Mouse (Mus musculus): Measurements from ENCODE around the gene Slit3. TPM values are rescaled to one million over a fixed set of nuclear protein-coding genes. Genes with fewer than 3 reads are reported as not detected.
A peak's percentile ranks its signal among the peaks of the same experiment; 100 is the strongest.

Gene Slit3
- polyA plus RNA-seq (2015; fragmentation: Nextera tagmentation; extraction: Ambion mirVana) = 28.0 and 37.4 TPM in 2 replicates

DNA sequence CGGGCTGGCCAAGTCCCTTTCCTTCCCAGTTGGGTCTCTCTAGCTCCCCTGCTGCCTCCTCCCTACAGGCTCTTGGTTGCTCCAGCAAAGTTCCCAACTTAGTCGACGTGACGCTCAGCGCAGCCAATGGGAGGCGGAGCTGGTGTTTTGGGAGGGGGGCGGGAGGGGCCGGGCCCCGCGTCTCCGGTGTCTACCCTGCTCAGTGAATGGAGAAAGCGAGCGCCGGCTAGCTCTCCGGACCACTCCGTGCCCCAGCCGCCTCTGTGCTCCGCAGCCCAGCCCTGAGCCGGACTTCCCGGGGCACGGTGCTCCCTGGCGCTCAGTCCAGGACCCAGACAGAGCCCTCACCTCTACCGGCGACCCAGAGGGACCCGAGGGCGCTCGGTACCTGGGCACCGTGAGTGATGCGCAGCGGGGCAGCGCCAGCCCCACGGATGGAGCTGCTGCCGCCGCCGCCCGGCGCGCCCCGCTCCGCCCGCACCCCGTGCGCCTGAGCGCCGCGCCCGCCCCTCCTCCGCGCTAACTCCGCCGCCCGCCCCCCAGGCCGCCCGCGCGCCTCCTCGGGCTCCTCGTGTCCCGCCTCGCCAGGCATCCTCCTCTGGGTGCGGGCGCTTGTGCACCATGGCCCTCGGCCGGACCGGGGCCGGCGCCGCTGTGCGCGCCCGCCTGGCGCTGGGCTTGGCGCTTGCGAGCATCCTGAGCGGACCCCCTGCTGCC is at the start of gene Slit3:
Gene Slit3, plus strand, starts transcription at position 331 of the 717 bp plus-strand sequence.
- Histone ChIP-seq H3K9me3 (no peaks in the 10 kb centered on the region), H3K4me1 (peaks cover 59% of the 10 kb centered on the region), H3K4me3 (peak within 1 kb of the TSS; percentile 64), H3K27ac (peak within 1 kb of the TSS; percentile 88), H3K4me2 (peak within 1 kb of the TSS; percentile 71), H3K36me3 (no peaks in the 10 kb centered on the region), H3K9ac (peak within 1 kb of the TSS; percentile 82), H3K27me3 (peaks cover 8% of the 10 kb centered on the region; the same call in 1 of the 2 replicates)
- ATAC-seq (ENCODE audit: insufficient number of reproducible peaks, insufficient read depth, low FRiP score, low TSS enrichment, low read depth) = peak; percentile 79
- under 1% methylated on average over 52 of the region's 75 CpGs for WGBS

GRCm38 (mm10) chr11:35071451-35071850 is 49.6 kb upstream of the Slit3 start:
- H3K27ac ChIP-seq = no peak overlapping the region
- WGBS = 73% methylated on average over 1 of the region's 1 CpGs
- no peak for ATAC-seq (ENCODE audit: insufficient number of reproducible peaks, insufficient read depth, low FRiP score, low TSS enrichment, low read depth)
- H3K9me3 ChIP-seq = no peaks in the 10 kb centered on the region
- no peak overlapping the region for H3K4me3 ChIP-seq
- peaks cover under 1% of the 10 kb centered on the region; the same call in 1 of the 2 replicates for H3K4me1 ChIP-seq
- no peak overlapping the region for H3K4me2 ChIP-seq
- no peak overlapping the region for H3K9ac ChIP-seq
- no peaks in the 10 kb centered on the region for H3K36me3 ChIP-seq
- H3K27me3 ChIP-seq = no peaks in the 10 kb centered on the region

- H3K4me2 ChIP-seq = no peak overlapping the region
- no peaks in the 10 kb centered on the region for H3K27me3 ChIP-seq
- H3K36me3 ChIP-seq = no peaks in the 10 kb centered on the region
- H3K9me3 ChIP-seq = no peaks in the 10 kb centered on the region
- H3K4me1 ChIP-seq = peaks cover 5% of the 10 kb centered on the region
- H3K9ac ChIP-seq = no peak overlapping the region
- no peak for ATAC-seq (ENCODE audit: insufficient number of reproducible peaks, insufficient read depth, low FRiP score, low TSS enrichment, low read depth)
- no peak overlapping the region for H3K4me3 ChIP-seq
- WGBS = 95% methylated on average over 7 of the region's 7 CpGs
- no peak overlapping the region for H3K27ac ChIP-seq
Observed at GRCm38 (mm10) chr11:35075411-35075810, 45.6 kb upstream of the Slit3 start.

DNA sequence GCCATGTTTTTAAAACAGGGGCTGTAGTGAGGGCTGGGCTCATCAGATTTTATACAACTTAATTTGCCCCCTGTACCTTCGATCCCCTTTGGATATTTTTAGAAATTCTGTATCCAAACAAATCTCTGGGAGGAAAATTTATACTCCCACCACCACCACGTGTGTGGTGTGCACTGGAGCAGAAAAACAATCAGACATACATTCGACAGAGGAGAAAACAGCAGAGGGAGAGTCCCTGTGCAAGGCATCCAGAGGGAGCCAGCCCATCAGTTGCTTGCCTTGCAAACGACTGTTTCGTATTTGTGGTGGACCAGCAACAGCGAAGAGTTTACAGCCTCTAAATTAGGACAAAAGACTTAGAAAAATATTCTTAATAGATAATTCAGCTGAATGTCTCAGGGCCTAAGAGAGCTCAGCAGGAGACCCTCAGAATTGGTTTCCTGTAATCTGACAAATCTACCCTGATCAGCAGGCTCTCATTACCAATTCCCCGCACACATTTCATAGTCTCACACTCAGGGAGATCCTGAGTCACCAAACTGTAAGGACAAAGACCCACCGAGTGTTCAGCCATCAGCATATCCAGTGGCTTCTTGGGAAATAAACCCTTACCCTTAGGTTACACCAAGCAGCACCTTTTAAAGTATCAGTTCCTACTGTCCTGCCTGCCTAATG is 40.4 kb upstream of the Slit3 start:
- H3K36me3 ChIP-seq = no peaks in the 10 kb centered on the region
- H3K4me2 ChIP-seq = no peak overlapping the region
- H3K4me1 ChIP-seq = peaks cover 15% of the 10 kb centered on the region
- no peak for ATAC-seq (ENCODE audit: insufficient number of reproducible peaks, insufficient read depth, low FRiP score, low TSS enrichment, low read depth)
- 23% methylated on average over 8 of the region's 8 CpGs for WGBS
- 0 out of 2 replicates have a peak, but pooled peaks cover 2% of the 10 kb centered on the region for H3K27me3 ChIP-seq
- no peaks in the 10 kb centered on the region for H3K9me3 ChIP-seq
- H3K9ac ChIP-seq = no peak overlapping the region
- H3K4me3 ChIP-seq = no peak overlapping the region
- H3K27ac ChIP-seq = peak overlapping the region; percentile 40; the same call in 1 of the 2 replicates

GRCm38 (mm10) chr11:35082297-35082696 is 38.7 kb upstream of the Slit3 start:
- no peak overlapping the region for H3K27ac ChIP-seq
- 0 out of 2 replicates have a peak, but pooled peaks cover 2% of the 10 kb centered on the region for H3K27me3 ChIP-seq
- no peaks in the 10 kb centered on the region for H3K9me3 ChIP-seq
- H3K9ac ChIP-seq = no peak overlapping the region
- ATAC-seq (ENCODE audit: insufficient number of reproducible peaks, insufficient read depth, low FRiP score, low TSS enrichment, low read depth) = no peak
- no peak overlapping the region for H3K4me2 ChIP-seq
- peaks cover 23% of the 10 kb centered on the region for H3K4me1 ChIP-seq
- no peak overlapping the region for H3K4me3 ChIP-seq
- 89% methylated on average over 3 of the region's 3 CpGs for WGBS
- no peaks in the 10 kb centered on the region for H3K36me3 ChIP-seq

DNA sequence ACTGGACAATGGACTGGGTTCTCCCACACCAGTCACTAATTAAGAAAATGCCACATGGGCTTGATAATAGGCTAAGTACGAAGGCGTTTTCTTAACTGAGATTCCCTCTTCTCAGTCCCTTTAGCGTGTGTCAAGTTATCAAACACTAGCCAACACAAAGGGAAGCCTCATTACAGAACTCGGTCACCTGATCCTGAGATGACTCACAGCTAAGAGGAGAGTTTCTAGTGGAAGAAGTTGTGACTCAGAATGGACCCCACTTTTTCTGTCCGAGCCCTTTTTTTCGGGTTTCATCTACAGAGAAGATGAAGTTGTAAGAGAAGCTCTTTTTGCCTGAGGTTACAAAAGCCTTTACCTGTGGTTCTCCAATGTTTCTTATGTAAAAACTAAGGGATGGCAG is 38.0 kb upstream of the Slit3 start:
- H3K4me2 ChIP-seq = no peak overlapping the region
- 67% methylated on average over 6 of the region's 6 CpGs for WGBS

GRCm38 (mm10) chr11:35085351-35085750 is 35.7 kb upstream of the Slit3 start:
- Histone ChIP-seq H3K4me2 (no peak overlapping the region), H3K4me1 (peaks cover 18% of the 10 kb centered on the region), H3K9ac (no peak overlapping the region), H3K9me3 (no peaks in the 10 kb centered on the region), H3K27ac (no peak overlapping the region), H3K4me3 (no peak overlapping the region), H3K36me3 (no peaks in the 10 kb centered on the region), H3K27me3 (0 out of 2 replicates have a peak, but pooled peaks cover 2% of the 10 kb centered on the region)
- ATAC-seq (ENCODE audit: insufficient number of reproducible peaks, insufficient read depth, low FRiP score, low TSS enrichment, low read depth) = no peak
- WGBS = 78% methylated on average over 11 of the region's 11 CpGs

More for the DNA sequence above, 38.0 kb upstream of the Slit3 start:
- Histone ChIP-seq H3K4me1 (peaks cover 23% of the 10 kb centered on the region), H3K36me3 (no peaks in the 10 kb centered on the region), H3K27me3 (0 out of 2 replicates have a peak, but pooled peaks cover 2% of the 10 kb centered on the region), H3K9me3 (no peaks in the 10 kb centered on the region), H3K9ac (no peak overlapping the region), H3K27ac (no peak overlapping the region), H3K4me3 (no peak overlapping the region)
- no peak for ATAC-seq (ENCODE audit: insufficient number of reproducible peaks, insufficient read depth, low FRiP score, low TSS enrichment, low read depth)

- no peak overlapping the region for H3K27ac ChIP-seq
- no peaks in the 10 kb centered on the region for H3K9me3 ChIP-seq
- 0 out of 2 replicates have a peak, but pooled peaks cover 2% of the 10 kb centered on the region for H3K27me3 ChIP-seq
- ATAC-seq (ENCODE audit: insufficient number of reproducible peaks, insufficient read depth, low FRiP score, low TSS enrichment, low read depth) = no peak
- H3K36me3 ChIP-seq = no peaks in the 10 kb centered on the region
- 35% methylated on average over 5 of the region's 5 CpGs for WGBS
- no peak overlapping the region for H3K4me3 ChIP-seq
- peaks cover 11% of the 10 kb centered on the region for H3K4me1 ChIP-seq
- no peak overlapping the region for H3K9ac ChIP-seq
- no peak overlapping the region for H3K4me2 ChIP-seq
Observed at GRCm38 (mm10) chr11:35086029-35086428, 35.0 kb upstream of the Slit3 start.

- 78% methylated on average over 2 of the region's 2 CpGs for WGBS
- 0 out of 2 replicates have a peak, but pooled peaks cover 2% of the 10 kb centered on the region for H3K27me3 ChIP-seq
- no peak overlapping the region for H3K4me3 ChIP-seq
- H3K36me3 ChIP-seq = no peaks in the 10 kb centered on the region
- peaks cover 8% of the 10 kb centered on the region for H3K4me1 ChIP-seq
- H3K27ac ChIP-seq = no peak overlapping the region
- no peak overlapping the region for H3K4me2 ChIP-seq
- ATAC-seq (ENCODE audit: insufficient number of reproducible peaks, insufficient read depth, low FRiP score, low TSS enrichment, low read depth) = no peak
- H3K9me3 ChIP-seq = no peaks in the 10 kb centered on the region
- H3K9ac ChIP-seq = no peak overlapping the region
Observed at GRCm38 (mm10) chr11:35087454-35087853, 33.6 kb upstream of the Slit3 start.

GRCm38 (mm10) chr11:35088136-35088535 is 32.9 kb upstream of the Slit3 start:
- H3K9ac ChIP-seq = no peak overlapping the region
- no peak overlapping the region for H3K4me3 ChIP-seq
- H3K27ac ChIP-seq = no peak overlapping the region
- no peak overlapping the region for H3K4me2 ChIP-seq
- H3K36me3 ChIP-seq = no peaks in the 10 kb centered on the region
- H3K9me3 ChIP-seq = no peaks in the 10 kb centered on the region
- 58% methylated on average over 1 of the region's 1 CpGs for WGBS
- no peak for ATAC-seq (ENCODE audit: insufficient number of reproducible peaks, insufficient read depth, low FRiP score, low TSS enrichment, low read depth)
- H3K4me1 ChIP-seq = peaks cover 8% of the 10 kb centered on the region
- H3K27me3 ChIP-seq = 0 out of 2 replicates have a peak, but pooled peaks cover 2% of the 10 kb centered on the region

GRCm38 (mm10) chr11:35090629-35091335 is 30.2 kb upstream of the Slit3 start:
- no peak for ATAC-seq (ENCODE audit: insufficient number of reproducible peaks, insufficient read depth, low FRiP score, low TSS enrichment, low read depth)
- Histone ChIP-seq H3K27ac (no peak overlapping the region), H3K27me3 (no peaks in the 10 kb centered on the region), H3K4me1 (peaks cover 6% of the 10 kb centered on the region), H3K9ac (no peak overlapping the region), H3K4me2 (no peak overlapping the region), H3K36me3 (no peaks in the 10 kb centered on the region), H3K4me3 (no peak overlapping the region), H3K9me3 (no peaks in the 10 kb centered on the region)
- 81% methylated on average over 13 of the region's 13 CpGs for WGBS

Measured in embryonic facial prominence, embryonic 13.5 days (tissue).